ENCODE assay signal across 8 mouse cellular contexts in genomic region chr3:33843801-33844632, GRCm38 (mm10). TPM values are rescaled to one million over a fixed set of nuclear protein-coding genes. Genes with fewer than 3 reads are reported as not detected.
DNase-seq lines count a peak whose midpoint lies in the region; ATAC-seq and TF ChIP-seq lines count a peak whose summit lies in the region.

Ccdc39 (minus strand) TSS chr3:33844310.

- ATAC-seq in forebrain, embryonic 11.5 days (replicated peaks; ENCODE audit: low FRiP score), result peak; percentile 88
- peak; percentile 85 for ATAC-seq in heart, embryonic 16.5 days (replicated peaks; ENCODE audit: extremely low read depth, insufficient read depth, low FRiP score)
- peak; percentile 53; the same call in 1 of the 2 replicates for ATAC-seq in liver, embryonic 13.5 days (ENCODE audit: low read depth)
- ATAC-seq in neural tube, embryonic 11.5 days (ENCODE audit: insufficient read depth, low FRiP score, low TSS enrichment), result peak; percentile 86

- WGBS in forebrain, embryonic 11.5 days, result 5% methylated on average over 26 of the region's 26 CpGs
- 5% methylated on average over 26 of the region's 26 CpGs for WGBS in heart, embryonic 16.5 days
- WGBS in liver, embryonic 13.5 days (ENCODE audit: insufficient replicate concordance), result 10% methylated on average over 26 of the region's 26 CpGs
- 7% methylated on average over 26 of the region's 26 CpGs for WGBS in neural tube, embryonic 11.5 days

- H3K27ac ChIP-seq in forebrain, embryonic 11.5 days (ENCODE audit: low read depth, low read length), result no peak within 1 kb of the TSS
- no peak within 1 kb of the TSS for H3K27ac ChIP-seq in heart, embryonic 16.5 days (ENCODE audit: low read length)
- no peak within 1 kb of the TSS for H3K27ac ChIP-seq in liver, embryonic 13.5 days
- H3K27ac ChIP-seq in neural tube, embryonic 11.5 days (ENCODE audit: low read depth, low read length), result no peak within 1 kb of the TSS; the same call in 1 of the 2 replicates

- H3K36me3 ChIP-seq in E14TG2a.4 (ENCODE audit: insufficient read depth, low read length), result no peaks in the 10 kb centered on the region
- no peaks in the 10 kb centered on the region for H3K36me3 ChIP-seq in forebrain, embryonic 11.5 days (ENCODE audit: control insufficient read depth, insufficient read depth, low read length)
- no peaks in the 10 kb centered on the region for H3K36me3 ChIP-seq in heart, embryonic 16.5 days (ENCODE audit: control insufficient read depth, insufficient read depth)
- no peaks in the 10 kb centered on the region for H3K36me3 ChIP-seq in liver, embryonic 13.5 days
- H3K36me3 ChIP-seq in neural tube, embryonic 11.5 days (ENCODE audit: control insufficient read depth, insufficient read depth, low read length), result no peaks in the 10 kb centered on the region

- H3K4me2 ChIP-seq in forebrain, embryonic 11.5 days (ENCODE audit: low read depth, low read length, severe bottlenecking), result peak within 1 kb of the TSS; percentile 90
- peak within 1 kb of the TSS; percentile 86 for H3K4me2 ChIP-seq in heart, embryonic 16.5 days (ENCODE audit: low read depth, low read length)
- H3K4me2 ChIP-seq in liver, embryonic 13.5 days, result peak within 1 kb of the TSS; percentile 56
- peak within 1 kb of the TSS; percentile 87 for H3K4me2 ChIP-seq in neural tube, embryonic 11.5 days (ENCODE audit: low read depth)

- DNase-seq in c-Kit-positive CD71-negative TER-119-negative erythroid progenitor cells, embryonic 14.5 days (ENCODE audit: low read depth), result peak; percentile 37
- DNase-seq in forebrain, embryonic 11.5 days (ENCODE audit: low spot score), result peak; percentile 83
- peak; percentile 80 to 82 for DNase-seq in kidney, postnatal 25 days
- peak; percentile 6 for DNase-seq in liver, embryonic 13.5 days
- peak; percentile 83 for DNase-seq in neural tube, embryonic 11.5 days (ENCODE audit: low spot score)
- peak; percentile 22 to 24 for DNase-seq in thymus, adult 18-20 months

- peak within 1 kb of the TSS; percentile 80 for H3K4me3 ChIP-seq in E14TG2a.4 (replicated peaks; ENCODE audit: low read length)
- peak within 1 kb of the TSS; percentile 42 for H3K4me3 ChIP-seq in forebrain, embryonic 11.5 days (ENCODE audit: low read depth, low read length)
- peak within 1 kb of the TSS; percentile 58 for H3K4me3 ChIP-seq in heart, embryonic 16.5 days (ENCODE audit: low read length)
- peak within 1 kb of the TSS; percentile 39 for H3K4me3 ChIP-seq in liver, embryonic 13.5 days (replicated peaks)
- peak within 1 kb of the TSS; percentile 40 for H3K4me3 ChIP-seq in neural tube, embryonic 11.5 days (ENCODE audit: low read depth, low read length)

- no peak for TF ChIP-seq CTCF in E14TG2a.4 (conservative IDR thresholded peaks at IDR 0.05; ENCODE audit: low read length)

- peaks cover 3% of the 10 kb centered on the region; the same call in 1 of the 2 replicates for H3K9me3 ChIP-seq in E14TG2a.4 (ENCODE audit: low read length)
- H3K9me3 ChIP-seq in forebrain, embryonic 11.5 days (ENCODE audit: control insufficient read depth, low read length), result no peaks in the 10 kb centered on the region
- H3K9me3 ChIP-seq in heart, embryonic 16.5 days (replicated peaks; ENCODE audit: control insufficient read depth, low read length), result 0 out of 2 replicates have a peak, but pooled peaks cover 2% of the 10 kb centered on the region
- H3K9me3 ChIP-seq in liver, embryonic 13.5 days (replicated peaks), result no peaks in the 10 kb centered on the region
- H3K9me3 ChIP-seq in neural tube, embryonic 11.5 days (ENCODE audit: control insufficient read depth, low read length), result no peaks in the 10 kb centered on the region

- peak within 1 kb of the TSS; percentile 66 for H3K9ac ChIP-seq in forebrain, embryonic 11.5 days (ENCODE audit: low read length)
- H3K9ac ChIP-seq in heart, embryonic 16.5 days (ENCODE audit: low read length), result peak within 1 kb of the TSS; percentile 74
- no peak within 1 kb of the TSS for H3K9ac ChIP-seq in liver, embryonic 13.5 days
- H3K9ac ChIP-seq in neural tube, embryonic 11.5 days (ENCODE audit: low read length), result peak within 1 kb of the TSS; percentile 77

- H3K27me3 ChIP-seq in E14TG2a.4 (ENCODE audit: insufficient read depth, low read length), result 0 out of 2 replicates have a peak, but pooled peaks cover 4% of the 10 kb centered on the region
- no peaks in the 10 kb centered on the region for H3K27me3 ChIP-seq in forebrain, embryonic 11.5 days (ENCODE audit: control insufficient read depth, insufficient read depth, low read length)
- H3K27me3 ChIP-seq in heart, embryonic 16.5 days (ENCODE audit: control insufficient read depth, insufficient read depth, low read length), result no peaks in the 10 kb centered on the region
- no peaks in the 10 kb centered on the region for H3K27me3 ChIP-seq in liver, embryonic 13.5 days
- H3K27me3 ChIP-seq in neural tube, embryonic 11.5 days (ENCODE audit: control insufficient read depth, insufficient read depth, low read length), result no peaks in the 10 kb centered on the region

- H3K4me1 ChIP-seq in E14TG2a.4 (replicated peaks; ENCODE audit: low read depth, low read length), result peaks cover 15% of the 10 kb centered on the region
- H3K4me1 ChIP-seq in forebrain, embryonic 11.5 days (replicated peaks; ENCODE audit: control insufficient read depth, insufficient read depth, low read length), result peaks cover 3% of the 10 kb centered on the region; the same call in 1 of the 2 replicates
- H3K4me1 ChIP-seq in heart, embryonic 16.5 days (ENCODE audit: control insufficient read depth, insufficient read depth, low read length), result peaks cover 3% of the 10 kb centered on the region; the same call in 1 of the 2 replicates
- no peaks in the 10 kb centered on the region for H3K4me1 ChIP-seq in liver, embryonic 13.5 days (replicated peaks)
- H3K4me1 ChIP-seq in neural tube, embryonic 11.5 days (ENCODE audit: control insufficient read depth, insufficient read depth, low read length), result no peaks in the 10 kb centered on the region

RNA-seq across cellular contexts. Expression of gene Ccdc39, which starts in this region (rescaled TPM):
- 6.9 and 9.1 TPM in 2 replicates for polyA plus RNA-seq in forebrain, embryonic 11.5 days (2014; fragmentation: Nextera tagmentation; extraction: Ambion mirVana)
- polyA plus RNA-seq in heart, embryonic 16.5 days (2015; fragmentation: Nextera tagmentation; extraction: Ambion mirVana), result 1.9 and 2.1 TPM in 2 replicates
- polyA plus RNA-seq in liver, embryonic 13.5 days (2015; fragmentation: Nextera tagmentation; extraction: Ambion mirVana), result 0.09 and 0.24 TPM in 2 replicates
- 7.4 and 7.6 TPM in 2 replicates for polyA plus RNA-seq in neural tube, embryonic 11.5 days (2014; fragmentation: Nextera tagmentation; extraction: Ambion mirVana)

Comparison
In these comparisons a context has a peak if more than half of its experiments do, and no peak if none do; other contexts are left out.
1. Peak in DNase-seq, ATAC-seq, H3K4me3 ChIP-seq and H3K4me2 ChIP-seq in liver, embryonic 13.5 days; RNA of the gene not detected or under 1 TPM.
2. DNase-seq: peak in every context shown above with its lines; median percentile 83 in forebrain, embryonic 11.5 days; 83 in neural tube, embryonic 11.5 days; 81 in kidney, postnatal 25 days; 37 in c-Kit-positive CD71-negative TER-119-negative erythroid progenitor cells, embryonic 14.5 days; 23 in thymus, adult 18-20 months; 6 in liver, embryonic 13.5 days.